Mouse (Mus musculus): ENCODE data around the gene Eif1b.

- TF ChIP-seq CTCF (IDR thresholded peaks at IDR 0.05; ENCODE audit: low read depth, low read length) (no peak), POLR2A (IDR thresholded peaks at IDR 0.05; ENCODE audit: borderline replicate concordance, low read depth, low read length) (no peak)
These were observed 10.0 kb downstream of the Eif1b start for GRCm38 (mm10) chr9:120502013-120502412.

Data from bone marrow macrophage, adult 2 months (primary cell).